Mouse (Mus musculus) cerebellum, adult 2 months (tissue): ENCODE data around the gene Smtnl1. TPM values are rescaled to one million over a fixed set of nuclear protein-coding genes. Genes with fewer than 3 reads are reported as not detected.
"Not testable (repeated sequence)": the region's sequence is repeated elsewhere in the genome, so short reads cannot be mapped to it uniquely, and the experiment has no call there.

Experiments
- DNase-seq, 2 experiments: peaks; one replicate each; pipeline ENCODE4 v3.0.0; 2021
- H3K27ac ChIP-seq: fragments of 200-500 bp; 2 replicates; pipeline ENCODE4 v1.5.1; 2012; ENCODE audit warnings: low read length, control low read depth, inconsistent platforms; ENCODE audit not compliant: insufficient read depth
- H3K27me3 ChIP-seq: fragments of 200-500 bp; 2 replicates; pipeline ENCODE4 v1.6.1; 2012; ENCODE audit warnings: inconsistent platforms, mild to moderate bottlenecking, low read length, moderate library complexity; ENCODE audit not compliant: control insufficient read depth, insufficient read depth
- H3K4me1 ChIP-seq: fragments of 200-500 bp; 2 replicates; pipeline ENCODE4 v1.6.1; 2011; ENCODE audit warnings: low read length; ENCODE audit not compliant: control insufficient read depth, insufficient read depth
- H3K4me3 ChIP-seq: fragments of 200-500 bp; replicated peaks from 2 replicates; pipeline ENCODE3; 2011; ENCODE audit warnings: mild to moderate bottlenecking, low read depth, low read length, control low read depth; ENCODE audit not compliant: insufficient read depth
- CTCF ChIP-seq: fragments of 200-500 bp; IDR thresholded peaks from 2 replicates; pipeline ENCODE4 v1.5.1; 2011; ENCODE audit warnings: low read depth, mild to moderate bottlenecking, control low read depth, low read length, moderate library complexity, borderline replicate concordance; ENCODE audit not compliant: insufficient read depth
- POLR2A ChIP-seq: fragments of 200-500 bp; IDR thresholded peaks from 2 replicates; pipeline ENCODE4 v1.6.1; 2011; ENCODE audit warnings: low read length, control low read depth, borderline replicate concordance; ENCODE audit not compliant: insufficient read depth
- WGBS: fragments of 180-500 bp; shearing (Covaris S2); methylation state at CpG from one replicate; pipeline ENCODE4 v1.1.7; 2018; 5-methylcytosine and 5-hydroxymethylcytosine counted together
- polyA plus RNA-seq: library from polyadenylated mRNA; depleted of rRNA; stranded (reverse); fragments of >200 nt; gene quantifications from 2 replicates; pipeline ENCODE4 v1.2.3, GENCODE M21; 2012

Gene Smtnl1
- polyA plus RNA-seq, 1 experiment, result not detected

DNA sequence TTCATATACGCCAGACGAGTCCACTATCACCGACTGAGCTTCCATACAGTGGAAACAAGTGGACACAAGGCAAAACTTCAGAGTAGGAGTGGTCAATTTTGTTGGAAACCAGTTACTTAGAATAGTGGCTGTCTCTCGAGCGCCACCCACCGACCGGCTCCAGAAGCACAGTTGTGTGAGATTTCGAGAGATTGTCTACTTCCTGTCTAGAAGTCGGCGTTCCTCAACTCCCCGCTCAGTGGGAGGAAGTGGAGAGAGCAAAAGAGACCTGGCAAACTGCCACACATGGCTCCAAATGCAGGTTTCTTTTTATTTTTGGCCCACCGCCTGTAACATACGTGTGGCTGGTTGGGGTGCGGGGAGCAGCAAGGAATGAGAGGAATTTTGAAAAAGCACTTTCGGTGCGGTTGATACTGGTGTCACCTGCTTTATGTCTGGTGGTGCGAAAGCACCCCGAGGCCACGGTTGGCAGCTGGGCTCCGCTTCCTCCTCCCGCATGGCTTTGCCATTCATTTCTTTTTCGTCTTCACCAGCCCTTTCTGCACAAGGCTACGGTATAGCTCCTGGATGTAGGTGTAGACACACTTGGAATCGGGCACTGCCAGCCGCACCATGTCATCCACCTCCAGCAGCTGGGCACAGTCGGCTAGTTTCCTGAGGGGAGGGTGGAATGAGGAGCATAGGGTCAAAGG lies 11.4 kb downstream of the Smtnl1 start:
- 21% methylated on average over 26 of the region's 26 CpGs for WGBS
- TF ChIP-seq CTCF, result peak; percentile 66
- no peak for TF ChIP-seq POLR2A
- peak overlapping the region; percentile 50 for H3K4me3 ChIP-seq
- H3K4me1 ChIP-seq, result no peaks in the 10 kb centered on the region
- no peaks in the 10 kb centered on the region for H3K27me3 ChIP-seq
- H3K27ac ChIP-seq, result no peak overlapping the region
- peak; percentile 73 to 76 for DNase-seq

DNA sequence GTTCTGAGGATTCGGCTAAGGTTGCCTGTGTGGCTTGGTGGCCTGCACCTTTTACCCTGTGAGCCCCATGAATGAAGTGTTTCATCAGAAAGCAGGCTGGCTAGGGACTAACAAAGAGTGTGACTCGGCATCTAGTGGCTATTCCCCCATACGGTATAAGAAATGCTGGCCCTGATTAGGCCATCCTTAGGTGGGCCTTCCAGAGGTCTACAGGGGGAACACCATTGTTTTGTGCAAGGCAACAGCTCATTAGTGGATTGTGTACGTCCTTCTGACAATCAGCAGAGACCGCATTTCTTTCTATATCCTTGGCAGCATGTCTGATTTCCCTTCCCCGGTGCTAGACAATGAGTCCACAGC lies 11.9 kb downstream of the Smtnl1 start:
- Histone ChIP-seq H3K4me1 (no peaks in the 10 kb centered on the region), H3K27ac (no peak overlapping the region), H3K4me3 (no peak overlapping the region), H3K27me3 (no peaks in the 10 kb centered on the region)
- TF ChIP-seq CTCF, result no peak
- no peak for TF ChIP-seq POLR2A
- DNase-seq, result no peak
- 71% methylated on average over 6 of the region's 6 CpGs for WGBS

DNA sequence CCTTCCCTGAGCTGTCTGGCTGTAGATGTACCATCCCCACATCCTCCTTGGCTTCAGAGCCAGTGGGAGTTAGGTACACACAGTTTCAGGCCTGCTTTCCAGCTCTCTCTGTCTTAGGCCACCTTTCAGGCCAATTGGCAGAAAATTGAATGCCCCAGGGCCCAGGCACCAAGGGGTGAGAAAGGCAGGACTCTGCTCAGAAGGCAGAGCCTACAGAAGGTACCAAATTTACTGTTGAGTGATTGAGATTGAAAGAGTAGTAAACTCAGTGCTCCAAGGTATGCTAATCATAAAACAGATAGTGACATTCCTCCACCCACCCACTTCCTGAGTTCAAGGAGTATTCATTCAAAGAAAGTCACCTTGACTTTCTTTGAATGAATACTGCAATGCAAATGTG lies 13.1 kb downstream of the Smtnl1 start:
- no peak overlapping the region for H3K27ac ChIP-seq
- no peak overlapping the region for H3K4me3 ChIP-seq
- TF ChIP-seq CTCF (no peak), POLR2A (no peak)
- H3K4me1 ChIP-seq, result no peaks in the 10 kb centered on the region
- H3K27me3 ChIP-seq, result no peaks in the 10 kb centered on the region
- DNase-seq, result no peak

DNA sequence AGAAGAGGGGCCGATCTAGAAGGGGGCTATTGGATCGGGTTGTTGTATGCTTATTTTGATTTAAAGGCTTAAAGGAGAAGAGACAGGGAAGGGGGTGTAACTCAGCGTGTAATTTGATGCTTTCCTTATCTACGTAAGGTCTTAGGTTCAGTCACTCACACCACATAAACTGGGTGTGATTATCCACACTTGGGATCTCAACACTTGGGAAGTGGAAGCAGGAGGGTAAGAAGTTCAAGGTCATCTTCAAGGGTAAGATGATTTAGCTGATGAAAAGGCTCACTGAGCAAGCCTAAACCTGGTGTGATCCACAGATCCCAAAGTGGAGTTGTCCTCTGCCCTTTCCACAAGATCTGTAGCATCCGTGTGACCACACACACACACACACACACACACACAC lies 15.9 kb downstream of the Smtnl1 start:
- Histone ChIP-seq H3K4me1 (no peaks in the 10 kb centered on the region), H3K27ac (no peak overlapping the region), H3K4me3 (no peak overlapping the region), H3K27me3 (no peaks in the 10 kb centered on the region)
- no peak for DNase-seq
- TF ChIP-seq CTCF (no peak), POLR2A (no peak)
- WGBS, result 87% methylated on average over 5 of the region's 5 CpGs

DNA sequence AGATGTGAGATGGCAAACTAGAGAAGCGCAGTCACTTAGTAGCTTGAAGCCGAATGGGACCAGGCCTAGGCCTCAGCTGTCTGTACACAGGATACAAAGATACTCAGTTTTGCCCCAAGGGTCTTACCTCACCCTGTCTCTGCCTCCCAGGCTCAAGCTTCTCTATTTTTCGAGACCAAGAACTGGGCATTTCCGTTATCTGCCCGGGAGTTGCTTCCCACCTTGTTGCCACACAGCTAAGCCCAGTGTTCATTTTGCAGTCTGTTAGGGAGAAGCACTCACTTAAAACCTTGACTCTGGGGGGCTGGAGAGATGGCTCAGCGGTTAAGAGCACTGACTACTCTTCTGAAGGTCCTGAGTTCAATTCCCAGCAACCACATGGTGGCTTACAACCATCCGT lies 18.5 kb downstream of the Smtnl1 start:
- WGBS, result 89% methylated on average over 7 of the region's 7 CpGs
- no peaks in the 10 kb centered on the region for H3K27me3 ChIP-seq
- no peak for TF ChIP-seq CTCF
- no peak for TF ChIP-seq POLR2A

DNA sequence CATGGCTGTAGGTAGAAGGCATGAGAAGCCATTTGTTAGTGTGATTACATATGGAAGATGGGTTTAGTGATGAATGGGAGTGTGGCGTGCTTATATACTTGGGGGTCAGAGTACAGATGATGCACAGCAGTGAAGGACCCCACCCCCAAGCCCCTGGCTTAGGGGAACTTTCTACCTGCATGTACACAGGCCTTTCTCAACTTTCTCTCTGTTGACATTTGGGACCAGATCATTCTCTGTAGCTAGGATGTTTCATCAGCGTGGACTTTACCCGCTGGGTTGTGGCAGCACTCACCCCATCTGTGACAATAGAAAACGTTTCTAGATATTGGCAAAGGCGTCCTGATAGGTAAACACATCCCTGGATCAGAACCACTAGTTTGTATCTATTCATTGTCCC lies 21.2 kb downstream of the Smtnl1 start:
- not testable (repeated sequence) for H3K27me3 ChIP-seq, H3K27ac ChIP-seq, H3K4me1 ChIP-seq, H3K4me3 ChIP-seq, DNase-seq
- 84% methylated on average over 5 of the region's 5 CpGs for WGBS

More for the DNA sequence above, 18.5 kb downstream of the Smtnl1 start:
- Histone ChIP-seq H3K4me1 (no peaks in the 10 kb centered on the region), H3K4me3 (no peak overlapping the region), H3K27ac (no peak overlapping the region)
- DNase-seq, result no peak

DNA sequence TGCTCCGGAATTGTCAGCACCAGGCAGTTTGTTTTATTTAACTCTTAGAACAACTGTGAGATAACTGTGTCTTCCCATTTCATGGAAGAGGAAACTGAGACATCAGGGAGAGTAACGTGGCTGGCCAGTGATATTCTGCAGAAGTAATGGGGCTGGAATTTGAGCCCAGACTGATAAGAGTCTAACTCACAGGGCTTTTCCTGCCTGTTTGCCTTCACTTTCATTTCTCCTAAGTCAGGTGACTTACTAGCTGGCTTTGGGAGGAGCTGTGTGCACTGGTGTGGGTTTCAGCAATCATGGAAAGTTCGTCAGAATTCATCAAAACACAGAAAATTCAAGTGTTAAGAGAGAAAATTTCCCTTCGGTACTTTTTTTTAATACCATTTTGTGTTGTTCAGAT lies 22.1 kb downstream of the Smtnl1 start:
- TF ChIP-seq CTCF (no peak), POLR2A (no peak)
- WGBS, result 88% methylated on average over 4 of the region's 4 CpGs

DNA sequence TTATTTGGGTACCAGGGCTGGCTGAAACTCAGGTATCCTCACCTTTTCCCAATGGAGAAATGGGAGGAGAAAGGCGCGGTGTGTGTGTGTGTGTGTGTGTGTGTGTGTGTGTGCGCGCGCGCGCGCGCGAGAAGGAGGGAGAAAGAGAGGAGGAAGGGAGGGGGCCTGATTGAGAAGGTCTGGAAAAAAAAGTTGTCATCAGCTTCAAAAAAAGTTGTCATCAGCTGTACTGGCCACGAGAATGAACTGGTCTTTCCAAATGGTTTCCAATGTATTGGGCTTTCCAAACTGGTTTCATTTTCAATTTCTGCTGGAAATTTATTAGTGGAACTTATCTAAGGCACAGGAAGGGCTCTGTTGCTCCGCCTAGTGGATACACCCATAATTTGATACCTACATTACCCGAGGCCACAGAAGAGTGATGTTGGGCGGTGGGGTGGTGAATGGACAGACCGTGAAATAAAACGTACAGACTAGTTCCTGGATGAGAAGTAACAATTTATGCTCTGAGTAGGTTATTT lies 23.4 kb downstream of the Smtnl1 start:
- TF ChIP-seq CTCF (peak; percentile 54; the same call in 1 of the 2 replicates), POLR2A (no peak)
- no peaks in the 10 kb centered on the region for H3K4me1 ChIP-seq
- H3K4me3 ChIP-seq, result peak overlapping the region; percentile 66
- peak; percentile 64 to 72 for DNase-seq
- 0% methylated on average over 16 of the region's 16 CpGs for WGBS
- H3K27ac ChIP-seq, result no peak overlapping the region
- H3K27me3 ChIP-seq, result no peaks in the 10 kb centered on the region

More for the DNA sequence above, 22.1 kb downstream of the Smtnl1 start:
- Histone ChIP-seq H3K4me3 (no peak overlapping the region), H3K27me3 (no peaks in the 10 kb centered on the region), H3K27ac (no peak overlapping the region), H3K4me1 (no peaks in the 10 kb centered on the region)
- DNase-seq, result no peak
